Mouse (Mus musculus): ENCODE results near the gene Limk1. TPM values are rescaled to one million over a fixed set of nuclear protein-coding genes. Genes with fewer than 3 reads are reported as not detected.
"Not testable (repeated sequence)": the region's sequence is repeated elsewhere in the genome, so short reads cannot be mapped to it uniquely, and the experiment has no call there.

The Limk1 gene
- total RNA-seq, 2 experiments from 2014 or later: 20.2 to 21.9 TPM

- DNase-seq (ENCODE audit: low spot score in 2 of 2): no peak
These were observed 9.4 kb downstream of the Limk1 start for GRCm38 (mm10) chr5:134678827-134679546.

DNA sequence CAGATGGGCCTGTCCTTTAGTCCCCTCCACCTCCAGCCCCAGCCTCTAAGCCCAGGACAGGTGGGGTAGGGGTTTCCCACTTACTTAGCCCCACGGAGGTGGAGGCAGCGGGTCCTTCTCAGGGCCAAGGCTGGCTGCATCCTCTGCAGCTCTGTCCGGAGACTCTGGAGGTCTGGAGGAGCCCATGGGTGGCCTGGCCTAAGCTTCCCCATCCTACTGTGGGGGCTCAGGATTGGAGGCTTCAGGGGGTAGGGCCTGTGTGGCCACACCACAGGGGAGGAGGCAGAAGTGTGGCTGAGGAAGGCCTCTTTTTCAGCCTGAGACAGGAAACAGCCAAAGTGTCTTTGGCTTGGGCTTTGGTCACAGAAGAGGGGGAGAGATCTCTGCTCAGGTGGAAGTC lies 10.4 kb downstream of the Limk1 start:
- DNase-seq (ENCODE audit: low spot score in 2 of 2): no peak

- DNase-seq (ENCODE audit: low spot score in 2 of 2): no peak
These were observed 10.9 kb downstream of the Limk1 start for GRCm38 (mm10) chr5:134677491-134677890.

GRCm38 (mm10) chr5:134675956-134676759 lies 12.2 kb downstream of the Limk1 start:
- peak; percentile 81 to 83 for DNase-seq (ENCODE audit: low spot score in 2 of 2)

- no peak for DNase-seq (ENCODE audit: low spot score in 2 of 2)
These were observed 13.4 kb downstream of the Limk1 start for GRCm38 (mm10) chr5:134674977-134675376.

DNA sequence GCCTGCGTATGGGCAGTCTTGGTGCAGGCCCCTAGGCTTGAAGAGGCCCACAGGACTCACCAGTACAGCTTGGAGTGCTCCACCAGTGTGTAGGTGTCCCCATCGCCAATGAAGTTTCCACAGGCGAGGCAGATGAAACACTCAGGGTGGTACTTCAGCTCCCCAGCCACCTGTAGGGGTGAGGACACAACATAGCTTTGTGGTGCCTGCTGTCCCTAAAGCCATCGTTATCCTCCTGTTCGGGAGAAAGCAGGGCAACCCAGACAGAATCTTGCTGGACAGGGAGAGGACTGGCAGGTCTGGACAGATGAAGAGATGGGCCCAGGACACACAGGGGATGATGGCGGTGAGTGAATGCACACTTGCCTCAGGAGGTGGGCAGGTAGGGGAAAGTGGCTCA lies 15.8 kb downstream of the Limk1 start:
- no peak for DNase-seq (ENCODE audit: low spot score in 2 of 2)

DNA sequence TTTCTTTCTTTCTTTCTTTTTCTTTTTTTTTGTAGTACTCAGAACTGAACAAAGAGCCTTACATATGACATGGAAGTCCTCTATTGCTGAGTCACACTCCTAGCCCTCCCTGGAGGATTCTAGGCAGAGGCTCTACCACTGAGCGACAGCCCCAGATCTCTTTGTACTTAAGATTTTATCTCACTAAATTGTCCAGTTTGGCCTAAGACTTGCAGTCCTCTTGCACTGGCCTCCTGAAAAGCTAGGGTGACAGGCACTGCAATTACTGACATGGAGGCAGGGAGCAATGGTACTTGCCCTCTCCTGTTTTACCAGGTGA lies 16.2 kb downstream of the Limk1 start:
- DNase-seq (ENCODE audit: low spot score in 2 of 2): no peak

GRCm38 (mm10) chr5:134671335-134672197 lies 16.8 kb downstream of the Limk1 start:
- DNase-seq (ENCODE audit: low spot score in 2 of 2): no peak

DNA sequence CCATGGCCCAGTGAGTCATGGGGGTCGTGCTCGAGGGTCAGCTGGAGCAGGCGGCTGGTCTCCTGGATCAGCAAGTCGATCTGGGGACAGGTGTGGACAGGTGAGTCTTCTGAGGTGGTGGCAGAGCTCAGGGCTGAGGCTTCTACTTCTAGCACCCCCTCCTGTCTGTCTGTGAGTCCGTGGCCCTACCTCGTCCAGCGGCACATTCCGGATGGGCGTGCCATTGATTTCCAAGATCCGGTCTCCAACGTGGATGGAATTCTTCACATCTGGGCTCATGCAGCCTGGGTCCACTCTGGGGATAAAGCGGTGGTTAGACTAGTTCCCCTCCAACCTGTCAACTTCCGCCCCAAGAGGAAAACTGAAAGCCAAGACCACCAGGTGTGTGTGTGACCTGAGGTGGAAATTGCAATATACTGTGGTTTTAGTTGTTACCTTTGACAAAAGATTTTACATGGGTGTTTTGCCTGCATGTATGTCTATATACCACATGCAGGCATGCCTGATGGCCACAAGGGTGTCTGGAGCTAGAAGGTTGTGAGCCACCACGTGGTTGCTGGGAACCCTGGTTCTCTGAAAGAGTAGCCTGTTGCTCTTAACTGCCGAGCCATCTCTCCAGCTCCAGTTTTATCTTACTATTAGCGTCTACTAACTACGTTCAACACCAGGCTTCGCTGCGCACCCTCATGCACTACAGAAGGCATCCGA lies 19.2 kb downstream of the Limk1 start:
- DNase-seq (ENCODE audit: low spot score in 2 of 2): no peak

- DNase-seq (ENCODE audit: low spot score in 2 of 2): peak in 1 of 2 experiments; percentile 51
These were observed 19.9 kb downstream of the Limk1 start for GRCm38 (mm10) chr5:134668495-134668894.

- no peak for DNase-seq (ENCODE audit: low spot score in 2 of 2)
These were observed 31.7 kb downstream of the Limk1 start for GRCm38 (mm10) chr5:134656708-134657107.

GRCm38 (mm10) chr5:134652015-134652414 lies 36.4 kb downstream of the Limk1 start:
- no peak for DNase-seq (ENCODE audit: low spot score in 2 of 2)

- DNase-seq (ENCODE audit: low spot score in 2 of 2): peak; percentile 65
These were observed 37.5 kb downstream of the Limk1 start for GRCm38 (mm10) chr5:134650926-134651325.

GRCm38 (mm10) chr5:134648976-134649375 lies 39.4 kb downstream of the Limk1 start:
- DNase-seq (ENCODE audit: low spot score in 2 of 2): not testable (repeated sequence)

GRCm38 (mm10) chr5:134647394-134647793 lies 41.0 kb downstream of the Limk1 start:
- DNase-seq (ENCODE audit: low spot score in 2 of 2): no peak

DNA sequence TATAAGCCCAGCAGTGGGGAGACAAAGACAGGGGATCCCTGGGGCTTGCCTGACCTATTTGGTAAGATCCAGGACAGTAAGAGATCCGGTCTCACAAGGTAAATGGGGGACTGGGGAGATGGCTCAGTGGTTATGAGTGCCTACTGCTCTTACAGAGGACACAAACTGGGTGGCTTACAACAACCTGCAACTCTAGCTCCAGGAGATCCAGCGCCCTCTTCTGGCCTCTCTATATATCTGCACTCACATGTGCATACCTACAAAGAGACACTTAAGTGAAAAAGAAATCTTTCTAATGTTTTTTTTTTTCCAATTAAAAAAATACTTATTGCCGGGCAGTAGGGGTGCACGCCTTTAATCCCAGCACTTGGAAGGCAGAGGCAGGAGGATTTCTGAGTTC lies 41.9 kb downstream of the Limk1 start:
- DNase-seq (ENCODE audit: low spot score in 2 of 2): no peak

- DNase-seq (ENCODE audit: low spot score in 2 of 2): no peak
These were observed 43.7 kb downstream of the Limk1 start for GRCm38 (mm10) chr5:134644643-134645118.

- no peak for DNase-seq (ENCODE audit: low spot score in 2 of 2)
These were observed 44.3 kb downstream of the Limk1 start for GRCm38 (mm10) chr5:134644121-134644520.

- DNase-seq (ENCODE audit: low spot score in 2 of 2): no peak
These were observed 48.0 kb downstream of the Limk1 start for GRCm38 (mm10) chr5:134640371-134640770.

- peak; percentile 98 for DNase-seq (ENCODE audit: low spot score in 2 of 2)
These were observed 49.1 kb downstream of the Limk1 start, which contains the start of gene Eif4h for GRCm38 (mm10) chr5:134639269-134639682. Gene Eif4h, minus strand, starts transcription at chr5:134639490.

All from adrenal gland, adult 18-20 months (tissue).